Mouse (Mus musculus): Measurements from ENCODE around the gene Scgb1a1.

DNA sequence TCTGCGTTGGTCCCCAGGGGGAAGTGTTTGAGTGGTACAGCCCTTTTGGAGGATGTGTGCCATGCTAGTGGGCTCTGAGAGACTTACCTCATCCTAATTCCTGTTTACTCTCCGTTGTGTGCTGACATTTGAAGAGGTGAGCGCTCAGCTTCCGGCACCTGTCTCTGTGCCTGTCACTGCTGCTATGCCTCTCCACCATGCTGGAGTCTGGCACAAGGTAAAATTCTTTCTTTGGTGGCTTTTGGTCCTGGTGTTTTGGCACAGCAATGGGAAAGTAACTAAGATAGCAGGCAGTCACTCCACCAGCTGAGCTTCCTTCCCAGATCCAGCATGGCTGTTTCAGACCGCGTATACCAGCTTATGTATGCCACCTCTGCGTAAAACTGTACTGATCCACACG lies 12.0 kb upstream of the Scgb1a1 start:
- TF ChIP-seq CTCF (IDR thresholded peaks at IDR 0.05; ENCODE audit: borderline replicate concordance, insufficient read depth, low read length) = no peak
- no peak for TF ChIP-seq POLR2A (IDR thresholded peaks at IDR 0.05; ENCODE audit: low read depth, low read length)

All from embryonic fibroblast, embryonic 13.5 days (primary cell).